Mouse (Mus musculus): ENCODE results near the gene Ly86.

Gene Ly86

GRCm38 (mm10) chr13:37459957-37460930, 115.2 kb downstream of the Ly86 start:
- peak; percentile 81 to 84 for DNase-seq

- no peak for DNase-seq
Measured at GRCm38 (mm10) chr13:37462049-37462702, 117.2 kb downstream of the Ly86 start.

GRCm38 (mm10) chr13:37465710-37466109, 120.7 kb downstream of the Ly86 start:
- no peak for DNase-seq

- peak; percentile 87 to 90 for DNase-seq
Measured at GRCm38 (mm10) chr13:37467795-37468194, 122.8 kb downstream of the Ly86 start.
